Mouse (Mus musculus): ENCODE results near the gene Scarf1.

The Scarf1 gene

DNA sequence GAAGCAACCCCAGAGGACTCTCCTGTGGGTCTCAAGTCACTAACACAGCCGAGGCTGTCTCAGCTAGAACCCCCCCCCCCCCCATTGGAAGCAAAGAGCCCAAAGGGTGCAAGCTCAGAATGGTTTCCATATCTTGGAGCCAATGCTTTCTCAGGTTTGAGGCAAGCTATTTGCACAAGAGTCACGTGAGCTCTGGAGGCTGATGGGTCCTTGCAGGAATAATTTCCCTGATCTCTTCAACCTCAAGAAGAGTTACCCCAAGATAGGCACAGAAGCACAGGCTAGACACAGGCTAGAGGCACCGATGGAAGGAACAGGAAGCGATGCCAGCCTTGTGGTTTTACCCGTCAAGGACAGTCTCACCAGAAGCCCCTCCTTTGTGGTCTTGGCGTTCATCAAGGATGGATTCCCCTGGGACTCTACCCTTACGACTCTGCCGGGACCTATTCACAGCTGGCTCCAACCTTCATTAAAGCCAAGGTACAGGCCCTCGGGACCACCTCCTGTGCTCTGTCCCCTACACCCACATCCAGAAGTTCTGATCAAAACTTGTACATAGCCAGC, 62.3 kb downstream of the Scarf1 start:
- no peak for TF ChIP-seq GATA4 (IDR thresholded peaks at IDR 0.05; ENCODE audit: insufficient replicate concordance, low read length)

Measured in liver, adult (tissue).